Mouse (Mus musculus): ENCODE results near the gene Tfe3.
"Not testable (repeated sequence)": the region's sequence is repeated elsewhere in the genome, so short reads cannot be mapped to it uniquely, and the experiment has no call there.

Tfe3 gene

GRCm38 (mm10) chrX:7753627-7754026 is 8.7 kb upstream of the Tfe3 start:
- DNase-seq, result not testable (repeated sequence)

GRCm38 (mm10) chrX:7762921-7763197 is 499 bp downstream of the Tfe3 start:
- DNase-seq, result no peak

GRCm38 (mm10) chrX:7763631-7764393 is 1.5 kb downstream of the Tfe3 start:
- DNase-seq, result no peak

GRCm38 (mm10) chrX:7764657-7765280 is 2.4 kb downstream of the Tfe3 start:
- no peak for DNase-seq

GRCm38 (mm10) chrX:7765281-7765670 is 2.9 kb downstream of the Tfe3 start:
- no peak for DNase-seq

- no peak for DNase-seq
Observed at GRCm38 (mm10) chrX:7765764-7766163, 3.4 kb downstream of the Tfe3 start.

- DNase-seq, result no peak
Observed at GRCm38 (mm10) chrX:7769302-7770017, 7.1 kb downstream of the Tfe3 start.

GRCm38 (mm10) chrX:7772766-7773165 is 10.4 kb downstream of the Tfe3 start:
- no peak for DNase-seq

- no peak for DNase-seq
Observed at GRCm38 (mm10) chrX:7775501-7776205, 13.3 kb downstream of the Tfe3 start.

GRCm38 (mm10) chrX:7776329-7777082 is 14.1 kb downstream of the Tfe3 start:
- peak; percentile 54 for DNase-seq

- no peak for DNase-seq
Observed at GRCm38 (mm10) chrX:7778450-7779244, 16.3 kb downstream of the Tfe3 start.

- no peak for DNase-seq
Observed at GRCm38 (mm10) chrX:7779294-7779693, 16.9 kb downstream of the Tfe3 start.

GRCm38 (mm10) chrX:7782603-7783092 is 20.3 kb downstream of the Tfe3 start:
- no peak for DNase-seq

- DNase-seq, result peak; percentile 65
Observed at GRCm38 (mm10) chrX:7789542-7790136, 27.3 kb downstream of the Tfe3 start, which contains the start of gene Gripap1. Gene Gripap1, plus strand, starts transcription at chrX:7789765.

GRCm38 (mm10) chrX:7790309-7790708 is 27.9 kb downstream of the Tfe3 start:
- no peak for DNase-seq

- no peak for DNase-seq
Observed at GRCm38 (mm10) chrX:7793361-7793760, 31.0 kb downstream of the Tfe3 start.

- no peak for DNase-seq
Observed at GRCm38 (mm10) chrX:7795016-7795415, 32.7 kb downstream of the Tfe3 start.

- DNase-seq, result no peak
Observed at GRCm38 (mm10) chrX:7797327-7797726, 35.0 kb downstream of the Tfe3 start.

- DNase-seq, result not testable (repeated sequence)
Observed at GRCm38 (mm10) chrX:7802157-7802556, 39.8 kb downstream of the Tfe3 start.

GRCm38 (mm10) chrX:7815016-7815415 is 52.7 kb downstream of the Tfe3 start:
- peak; percentile 27 for DNase-seq
